Mouse (Mus musculus) c-Kit-positive CD71-positive TER-119-positive erythroid progenitor cells, embryonic 14.5 days (primary cell): Measurements from ENCODE around the gene Hps6.

ENCODE experiments used
- DNase-seq: peaks from one replicate; pipeline ENCODE4 v3.0.0-alpha.2; 2013; ENCODE audit warnings: low spot score

Gene Hps6

GRCm38 (mm10) chr19:46029652-46030051 lies 26.3 kb downstream of the Hps6 start:
- no peak for DNase-seq

GRCm38 (mm10) chr19:46030196-46030983 lies 27.1 kb downstream of the Hps6 start:
- no peak for DNase-seq

- no peak for DNase-seq
Measured at GRCm38 (mm10) chr19:46031689-46032432, 28.6 kb downstream of the Hps6 start.

GRCm38 (mm10) chr19:46032731-46033510 lies 29.6 kb downstream of the Hps6 start:
- no peak for DNase-seq

GRCm38 (mm10) chr19:46033911-46034310 lies 30.6 kb downstream of the Hps6 start:
- DNase-seq: no peak

- no peak for DNase-seq
Measured at GRCm38 (mm10) chr19:46035971-46036370, 32.7 kb downstream of the Hps6 start.

- DNase-seq: no peak
Measured at GRCm38 (mm10) chr19:46036477-46037242, 33.4 kb downstream of the Hps6 start.

- peak; percentile 70 for DNase-seq
Measured at GRCm38 (mm10) chr19:46037243-46037924, 34.1 kb downstream of the Hps6 start.

GRCm38 (mm10) chr19:46037925-46038850 lies 34.9 kb downstream of the Hps6 start:
- DNase-seq: no peak

GRCm38 (mm10) chr19:46038851-46039260 lies 35.5 kb downstream of the Hps6 start:
- no peak for DNase-seq

GRCm38 (mm10) chr19:46039478-46039877 lies 36.2 kb downstream of the Hps6 start:
- peak; percentile 90 for DNase-seq

- DNase-seq: no peak
Measured at GRCm38 (mm10) chr19:46040149-46040902, 37.0 kb downstream of the Hps6 start.

GRCm38 (mm10) chr19:46041299-46041932 lies 38.1 kb downstream of the Hps6 start:
- no peak for DNase-seq

- DNase-seq: no peak
Measured at GRCm38 (mm10) chr19:46041933-46042475, 38.7 kb downstream of the Hps6 start.

GRCm38 (mm10) chr19:46042476-46043011 lies 39.2 kb downstream of the Hps6 start:
- DNase-seq: no peak

- no peak for DNase-seq
Measured at GRCm38 (mm10) chr19:46043380-46043779, 40.1 kb downstream of the Hps6 start.

- DNase-seq: no peak
Measured at GRCm38 (mm10) chr19:46044271-46044992, 41.1 kb downstream of the Hps6 start, which contains the start of gene Pprc1. TSS of gene Pprc1 (plus strand) at chr19:46044886.
